Mouse (Mus musculus) layer of hippocampus, adult 9-11 months (tissue): ENCODE results near the gene Mdh1.
A peak's percentile ranks its signal among the peaks of the same experiment; 100 is the strongest.

ENCODE experiments used
- DNase-seq: peaks from one replicate; pipeline ENCODE4 v3.0.0; 2022

Mdh1 gene

DNA sequence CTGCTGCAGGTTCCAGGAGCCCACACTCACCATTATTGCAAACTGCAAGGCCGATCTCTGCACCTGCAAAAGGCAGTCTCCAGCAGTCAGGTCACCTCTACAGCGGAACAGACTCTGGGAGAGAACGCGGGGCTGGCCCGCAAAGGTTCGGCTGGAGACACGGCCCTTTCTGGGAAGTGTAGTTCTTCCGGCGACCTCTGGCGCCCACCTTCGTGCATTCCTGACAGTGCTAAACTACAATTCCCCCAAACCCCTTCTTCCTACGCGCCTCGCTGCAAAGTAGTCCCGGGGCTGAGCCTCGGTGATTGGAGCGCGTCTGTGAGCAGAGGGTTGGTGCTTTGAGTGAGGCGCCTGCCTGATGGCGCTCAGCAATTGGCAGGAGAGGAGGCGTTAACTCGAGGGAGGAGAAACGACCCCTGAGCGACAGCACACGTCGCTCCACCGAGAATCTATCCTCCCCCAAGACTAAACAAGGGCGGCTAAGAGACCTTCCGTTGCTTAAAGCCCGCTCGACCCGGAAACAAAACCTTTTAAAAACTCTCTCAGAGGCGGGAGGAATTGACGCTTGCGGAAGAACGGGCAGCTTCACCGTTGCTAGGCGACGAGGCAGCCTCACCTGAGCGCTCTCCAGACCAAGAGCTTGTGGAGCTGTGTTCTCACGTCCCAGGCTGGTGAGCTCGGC is at the start of gene Mdh1, which contains the start of gene Wdpcp:
Gene Mdh1, minus strand, starts transcription at position 668 of the 682 bp plus-strand sequence.
Gene Wdpcp, plus strand, starts transcription at position 536 of the 682 bp plus-strand sequence.
- DNase-seq, result peak; percentile 99

DNA sequence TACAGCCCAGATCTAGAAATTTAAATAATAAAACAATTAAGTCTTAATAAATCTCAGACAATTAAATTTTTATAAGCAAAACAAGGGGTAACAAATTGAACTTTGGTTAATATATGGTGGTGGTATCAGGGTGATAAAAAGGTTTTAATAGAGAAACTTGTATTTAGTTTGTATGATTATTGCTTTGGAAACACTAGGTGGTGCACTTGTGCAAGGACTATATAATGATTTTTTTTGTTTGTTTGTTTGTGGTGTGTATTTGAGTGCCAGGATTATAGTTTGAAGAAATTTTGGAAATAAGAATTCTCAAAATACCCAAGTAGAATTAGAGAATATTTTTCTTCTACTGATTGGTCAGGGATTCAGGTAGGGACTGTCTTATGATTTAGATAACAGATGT is 43.7 kb upstream of the Mdh1 start:
- no peak for DNase-seq

GRCm38 (mm10) chr11:21602497-21602896 is 30.3 kb upstream of the Mdh1 start:
- no peak for DNase-seq

- DNase-seq, result no peak
Measured at GRCm38 (mm10) chr11:21583286-21583685, 11.1 kb upstream of the Mdh1 start.

DNA sequence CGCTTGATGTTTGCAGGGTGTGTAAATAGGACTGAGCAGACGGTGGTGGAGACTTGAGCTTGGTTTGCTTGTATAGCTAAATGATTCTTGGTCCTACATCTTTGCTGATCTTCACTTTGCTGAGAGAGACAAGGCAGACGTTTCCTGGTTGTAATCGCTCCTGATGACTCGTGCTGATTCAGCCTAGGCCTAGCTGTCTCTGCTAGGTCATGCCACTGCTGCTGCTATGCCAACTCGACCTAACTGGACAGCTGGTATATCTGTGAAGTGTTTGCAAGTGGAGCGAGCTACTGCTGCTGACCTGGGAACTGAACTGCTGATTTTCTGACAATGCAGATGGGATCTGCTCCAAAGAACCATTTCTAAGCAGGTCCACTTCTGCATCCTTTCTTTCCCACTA is 9.3 kb upstream of the Mdh1 start:
- no peak for DNase-seq

- DNase-seq, result peak; percentile 56
Measured at GRCm38 (mm10) chr11:21570973-21571372, 1.2 kb downstream of the Mdh1 start.

DNA sequence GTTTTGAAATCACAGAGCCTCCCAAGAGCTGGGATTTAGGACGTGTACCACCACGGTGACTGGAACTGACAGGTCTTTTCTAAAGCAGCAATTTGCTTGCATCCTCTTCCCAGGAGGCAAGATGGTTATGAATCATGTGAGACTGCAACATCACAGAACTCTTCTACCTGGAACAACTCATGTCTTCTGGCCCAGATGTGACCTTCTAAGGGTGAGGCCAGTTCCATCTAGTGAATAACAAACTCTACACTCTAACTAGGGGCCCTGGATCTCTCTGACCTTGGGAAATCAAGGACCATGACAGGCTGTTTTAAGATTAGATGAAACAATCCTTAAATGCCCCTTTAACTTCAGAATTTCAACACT is 2.1 kb downstream of the Mdh1 start:
- no peak for DNase-seq

- peak; percentile 50 for DNase-seq
Measured at GRCm38 (mm10) chr11:21569456-21570108, 2.6 kb downstream of the Mdh1 start.

- no peak for DNase-seq
Measured at GRCm38 (mm10) chr11:21569002-21569401, 3.2 kb downstream of the Mdh1 start.

DNA sequence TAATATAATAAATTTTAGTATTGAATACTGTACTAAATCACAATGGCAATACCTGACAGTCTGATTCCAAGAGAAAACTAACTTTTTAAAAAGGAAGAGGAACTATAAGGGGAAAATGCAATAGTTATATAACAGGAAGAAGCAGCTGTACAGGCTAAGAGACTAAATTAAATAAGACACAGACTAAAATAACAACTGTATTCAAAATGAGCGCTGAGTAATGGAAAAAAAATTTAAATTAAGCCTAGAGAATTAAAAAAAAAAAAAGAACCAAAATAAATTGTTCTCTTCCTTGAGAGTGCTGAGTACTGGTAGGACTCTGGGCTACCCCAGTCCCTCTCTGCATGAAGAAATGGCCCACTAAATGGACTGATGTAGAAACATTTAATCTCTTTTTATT is 4.4 kb downstream of the Mdh1 start:
- DNase-seq, result no peak

DNA sequence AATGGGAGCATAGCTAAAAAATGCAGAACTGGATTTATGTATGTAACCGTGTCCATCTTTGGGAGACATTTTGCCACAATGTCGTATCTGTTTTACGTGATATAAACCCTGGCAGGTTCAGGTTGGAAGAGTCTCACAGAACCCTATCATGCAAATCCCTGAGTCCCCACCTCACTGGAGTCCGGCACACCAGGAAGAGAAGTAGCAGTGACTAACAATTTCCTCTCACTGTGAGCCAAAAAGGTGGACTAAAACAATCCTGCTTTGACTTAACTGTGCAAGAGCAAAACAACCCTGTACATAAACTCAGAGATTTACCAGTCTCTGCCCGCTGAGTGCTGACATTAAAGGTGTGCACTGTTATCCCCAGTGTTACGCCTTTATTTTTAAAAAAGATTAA is 5.2 kb downstream of the Mdh1 start:
- no peak for DNase-seq

DNA sequence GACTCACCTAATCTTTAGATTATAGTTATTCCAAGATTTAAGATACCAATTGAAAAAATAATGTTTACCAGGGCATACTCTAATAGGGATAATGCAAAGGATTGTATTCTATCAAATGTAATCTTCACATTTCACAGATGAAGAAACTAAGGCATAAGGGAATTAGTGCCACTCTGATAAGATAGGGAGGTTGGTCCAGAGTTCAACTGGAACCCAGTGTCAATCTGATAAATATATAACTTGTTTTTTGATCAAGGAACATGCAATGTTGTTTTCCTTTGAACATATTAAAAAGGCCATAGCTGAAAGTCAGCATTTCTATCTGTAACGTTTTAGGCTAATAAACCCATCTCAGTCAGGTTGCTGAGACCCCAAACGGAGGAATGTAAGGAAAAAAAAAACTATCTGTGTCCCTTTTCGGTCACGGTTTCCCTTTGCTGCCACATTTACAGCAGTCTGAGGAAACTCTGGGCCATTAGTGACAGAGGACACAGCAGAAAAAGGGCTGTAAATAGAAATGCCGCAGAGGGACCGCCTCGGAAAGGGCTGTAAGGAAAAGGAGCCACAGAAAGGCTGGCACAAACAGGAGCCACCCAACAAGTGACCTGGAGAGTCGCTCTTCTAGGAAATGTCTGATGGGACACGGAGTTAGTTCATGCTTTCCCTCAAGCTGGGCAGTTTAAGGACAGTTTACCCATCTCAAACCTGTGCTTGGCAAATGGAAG is 7.3 kb downstream of the Mdh1 start:
- no peak for DNase-seq

- DNase-seq, result no peak
Measured at GRCm38 (mm10) chr11:21563617-21564325, 8.4 kb downstream of the Mdh1 start.

- DNase-seq, result no peak
Measured at GRCm38 (mm10) chr11:21561347-21561746, 10.8 kb downstream of the Mdh1 start.

GRCm38 (mm10) chr11:21559727-21560126 is 12.4 kb downstream of the Mdh1 start:
- DNase-seq, result no peak

DNA sequence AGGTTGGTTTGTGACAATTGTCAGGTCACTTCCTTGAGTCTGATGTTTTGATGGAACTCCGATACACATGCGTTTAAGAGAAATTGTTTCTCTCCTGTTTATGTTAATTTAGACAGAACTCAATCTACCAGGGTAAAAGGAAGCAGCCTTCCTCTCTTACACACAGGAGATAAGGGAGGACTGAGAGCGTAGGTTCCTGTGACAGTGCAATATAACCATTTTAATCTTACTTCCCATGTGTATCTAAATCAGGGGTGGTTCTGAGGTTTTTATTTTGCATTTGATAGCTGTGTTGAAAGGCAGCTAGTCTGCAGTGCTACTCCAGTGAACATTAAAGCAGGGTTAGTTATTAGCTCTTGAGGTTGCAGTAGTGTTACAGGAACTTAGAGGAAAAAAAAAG is 20.1 kb downstream of the Mdh1 start:
- no peak for DNase-seq

GRCm38 (mm10) chr11:21550222-21551173 is 21.7 kb downstream of the Mdh1 start:
- no peak for DNase-seq

GRCm38 (mm10) chr11:21549754-21550153 is 22.4 kb downstream of the Mdh1 start:
- DNase-seq, result no peak

GRCm38 (mm10) chr11:21549052-21549451 is 23.1 kb downstream of the Mdh1 start:
- DNase-seq, result no peak

DNA sequence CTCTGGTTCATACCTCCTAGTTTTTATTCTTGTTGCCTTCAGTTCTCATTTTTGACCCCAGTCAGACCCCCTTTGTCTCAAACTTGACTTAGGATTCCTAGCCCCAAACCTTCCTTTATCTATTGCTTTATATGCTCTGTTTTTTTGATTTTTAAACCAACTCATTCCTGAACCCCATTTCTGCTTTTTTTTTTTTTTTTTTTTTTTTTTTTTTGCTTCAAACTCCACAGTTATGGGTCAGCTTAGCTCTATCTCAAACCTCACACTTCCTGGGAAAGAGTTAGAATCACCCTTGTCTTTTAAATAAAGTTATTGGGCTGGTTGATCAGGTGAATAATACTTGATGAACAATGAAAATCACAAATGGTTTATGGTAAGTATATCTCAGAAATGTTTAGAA is 24.6 kb downstream of the Mdh1 start:
- no peak for DNase-seq

GRCm38 (mm10) chr11:21546671-21547070 is 25.5 kb downstream of the Mdh1 start:
- DNase-seq, result no peak

GRCm38 (mm10) chr11:21545951-21546350 is 26.2 kb downstream of the Mdh1 start:
- no peak for DNase-seq
